Mouse (Mus musculus): Measurements from ENCODE around the gene Htatsf1.

DNA sequence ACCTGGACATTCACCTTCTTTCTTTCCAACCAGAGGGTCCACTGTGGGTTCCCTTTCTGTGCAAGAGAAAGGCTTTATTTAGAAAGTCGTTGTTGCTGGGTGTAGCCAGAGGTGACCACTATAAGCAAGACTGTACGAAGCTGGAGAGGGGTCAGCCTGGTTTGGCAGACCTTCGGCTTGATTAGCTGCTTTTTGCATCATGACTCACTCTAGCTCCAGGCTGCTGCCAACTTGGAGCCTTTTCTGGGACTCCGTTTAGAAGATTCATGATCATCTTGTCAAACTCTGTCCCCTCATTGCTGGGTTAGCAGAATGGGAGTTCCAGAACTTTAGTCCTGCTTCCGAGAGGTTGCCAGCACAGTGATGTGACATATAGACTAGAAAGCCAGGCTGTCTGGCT is 28.1 kb downstream of the Htatsf1 start:
- TF ChIP-seq POLR2A (IDR thresholded peaks at IDR 0.05; ENCODE audit: borderline replicate concordance, low read depth, low read length) (no peak), CTCF (IDR thresholded peaks at IDR 0.05; ENCODE audit: low read depth, low read length) (no peak)
